Mouse (Mus musculus) midbrain, postnatal 0 days (tissue): ENCODE measurements at regions not wholly inside any gene's neighbourhood (a gene's known extent, or its start where the extent isn't known, plus 50 kb on each side); places are given as distances from the start of the nearest gene placed in this dataset.
"Not testable (repeated sequence)": the region's sequence is repeated elsewhere in the genome, so short reads cannot be mapped to it uniquely, and the experiment has no call there.

Experiments
- ATAC-seq: fragments of 200-750 bp; cut with Nextera tagmentation; 2 replicates; pipeline ENCODE4 v1.8.0; 2017; ENCODE audit warnings: moderate number of reproducible peaks, mild to moderate bottlenecking, moderate TSS enrichment, moderate library complexity; ENCODE audit not compliant: low FRiP score
- DNase-seq: peaks from one replicate; pipeline ENCODE4 v3.0.0-alpha.2; 2015; ENCODE audit warnings: low spot score
- H3K27ac ChIP-seq: fragments of 300-500 bp; sonication (generic); 2 replicates; pipeline ENCODE4 v1.5.1; 2014; ENCODE audit warnings: low read depth, mild to moderate bottlenecking, low read length, mixed read lengths
- H3K27me3 ChIP-seq: fragments of 300-500 bp; sonication (generic); 2 replicates; pipeline ENCODE4 v1.6.1; 2014; ENCODE audit warnings: low read length, control low read depth, mixed read lengths; ENCODE audit not compliant: insufficient read depth
- H3K36me3 ChIP-seq: fragments of 300-500 bp; sonication (generic); 2 replicates; pipeline ENCODE4 v1.6.1; 2014; ENCODE audit warnings: low read length, control low read depth, mixed read lengths; ENCODE audit not compliant: insufficient read depth
- H3K4me1 ChIP-seq: fragments of 300-500 bp; sonication (generic); 2 replicates; pipeline ENCODE4 v1.6.1; 2014; ENCODE audit warnings: mild to moderate bottlenecking, control low read depth, antibody characterized with exemption, low read length, mixed read lengths; ENCODE audit not compliant: insufficient read depth
- H3K4me2 ChIP-seq: fragments of 300-500 bp; sonication (generic); 2 replicates; pipeline ENCODE4 v1.6.1; 2014; ENCODE audit warnings: low read depth, mild to moderate bottlenecking, low read length, mixed read lengths; ENCODE audit not compliant: poor library complexity, severe bottlenecking
- H3K4me3 ChIP-seq: fragments of 300-500 bp; sonication (generic); 2 replicates; pipeline ENCODE4 v1.5.1; 2014; ENCODE audit warnings: low read depth, mild to moderate bottlenecking, low read length, moderate library complexity
- H3K9ac ChIP-seq: fragments of 300-500 bp; sonication (generic); replicated peaks from 2 replicates; pipeline ENCODE4 v1.6.1; 2014; ENCODE audit warnings: mild to moderate bottlenecking, low read length, moderate library complexity, mixed read lengths; ENCODE audit not compliant: poor library complexity, severe bottlenecking
- H3K9me3 ChIP-seq: fragments of 300-500 bp; sonication (generic); 2 replicates; pipeline ENCODE4 v1.6.1; 2016; ENCODE audit warnings: low read length, control low read depth
- CTCF ChIP-seq: IDR thresholded peaks from 2 replicates; pipeline ENCODE4 v1.5.1; 2016; ENCODE audit warnings: antibody characterized with exemption, mild to moderate bottlenecking
- WGBS: fragments of 180-500 bp; shearing (Covaris S2); extraction: QIAGEN DNeasy Blood & Tissue Kit; methylation state at CpG from one replicate; pipeline ENCODE4 v1.1.7; 2014; 5-methylcytosine and 5-hydroxymethylcytosine counted together

DNA sequence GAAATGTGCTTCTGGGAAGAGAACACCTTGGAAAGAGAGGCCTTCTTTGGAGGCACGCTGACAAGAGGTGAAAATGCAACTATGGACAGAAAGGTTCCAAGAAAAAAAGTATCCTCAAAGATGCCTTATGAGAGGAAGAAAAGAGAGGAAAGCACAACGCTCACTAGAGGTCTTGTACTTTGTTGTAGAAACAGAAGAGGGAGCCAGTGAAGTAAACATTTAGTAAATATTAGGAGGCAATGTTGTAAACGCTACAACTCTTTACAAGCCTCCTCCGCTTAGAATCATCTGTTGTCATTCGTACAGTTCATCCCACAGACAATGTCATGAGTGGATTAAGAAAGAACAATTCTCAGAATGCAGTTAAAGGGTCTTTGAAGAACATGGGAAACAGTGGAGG is 77.4 kb downstream of the Tfpi2 start:
- Histone ChIP-seq H3K4me3 (no peak overlapping the region), H3K9me3 (no peaks in the 10 kb centered on the region), H3K27me3 (no peaks in the 10 kb centered on the region), H3K27ac (no peak overlapping the region), H3K9ac (no peak overlapping the region), H3K36me3 (no peaks in the 10 kb centered on the region), H3K4me2 (no peak overlapping the region), H3K4me1 (no peaks in the 10 kb centered on the region)
- ATAC-seq (no peak), DNase-seq (peak; percentile 13)
- WGBS: 67% methylated on average over 5 of the region's 5 CpGs
- peak; percentile 22 for TF ChIP-seq CTCF

DNA sequence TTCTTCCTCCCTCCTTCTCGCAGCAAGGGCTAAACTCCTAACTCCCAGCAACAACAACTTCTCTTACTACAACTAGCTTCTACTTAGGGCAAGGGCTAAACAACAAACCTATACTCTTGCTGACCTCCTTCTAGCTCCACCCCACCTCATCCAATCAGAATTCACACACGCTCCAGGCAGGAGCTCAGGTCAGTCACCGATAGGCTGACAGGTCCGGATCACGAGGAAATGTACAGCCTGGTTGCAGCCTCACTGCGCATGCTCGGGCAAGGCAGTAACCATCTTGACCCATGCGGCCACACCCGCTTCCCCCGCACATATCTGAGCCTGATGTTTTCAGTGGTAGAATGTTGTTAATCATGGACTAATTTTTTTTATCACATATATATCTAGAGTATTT is 84.0 kb downstream of the Tfpi2 start:
- Histone ChIP-seq H3K36me3 (no peaks in the 10 kb centered on the region), H3K9me3 (no peaks in the 10 kb centered on the region), H3K27me3 (no peaks in the 10 kb centered on the region), H3K4me1 (no peaks in the 10 kb centered on the region), H3K4me3 (no peak overlapping the region), H3K4me2 (no peak overlapping the region), H3K27ac (no peak overlapping the region), H3K9ac (no peak overlapping the region)
- no peak for ATAC-seq
- no peak for TF ChIP-seq CTCF
- no peak for DNase-seq
- WGBS: 92% methylated on average over 10 of the region's 10 CpGs

GRCm38 (mm10) chr6:3875816-3876215 is 111.3 kb upstream of the Calcr start:
- DNase-seq, ATAC-seq, H3K27me3 ChIP-seq, H3K4me2 ChIP-seq, H3K36me3 ChIP-seq, H3K9me3 ChIP-seq, H3K4me3 ChIP-seq, H3K4me1 ChIP-seq, H3K9ac ChIP-seq, H3K27ac ChIP-seq: not testable (repeated sequence)
- WGBS: 73% methylated on average over 2 of the region's 2 CpGs

GRCm38 (mm10) chr6:3874826-3875225 is 110.3 kb upstream of the Calcr start:
- H3K9ac ChIP-seq, H3K9me3 ChIP-seq, ATAC-seq, H3K27ac ChIP-seq, H3K4me1 ChIP-seq, H3K4me3 ChIP-seq, H3K36me3 ChIP-seq, DNase-seq, H3K27me3 ChIP-seq, H3K4me2 ChIP-seq: not testable (repeated sequence)
- WGBS: 52% methylated on average over 1 of the region's 1 CpGs

DNA sequence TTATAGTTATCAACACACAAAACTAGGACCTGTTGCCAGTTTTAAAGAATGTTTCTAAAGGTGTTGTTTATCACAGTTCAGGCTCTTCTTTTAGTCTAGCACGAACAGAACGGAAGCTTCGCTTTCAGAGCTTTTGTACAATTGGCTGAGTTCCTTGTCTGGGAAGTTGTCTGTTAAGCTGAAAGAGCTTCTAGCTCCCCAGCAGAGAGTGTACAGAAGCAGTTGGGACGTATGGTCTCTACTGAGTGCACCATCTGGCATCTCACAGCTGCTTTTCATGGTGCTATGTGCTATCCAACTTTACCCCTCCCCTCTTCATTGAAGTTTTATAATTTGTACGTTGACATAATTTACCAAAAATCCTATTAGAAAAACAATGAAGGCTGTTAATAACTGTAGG is 96.5 kb upstream of the Calcr start:
- peak; percentile 17 for DNase-seq
- H3K36me3 ChIP-seq: no peaks in the 10 kb centered on the region
- no peak overlapping the region for H3K9ac ChIP-seq
- no peaks in the 10 kb centered on the region for H3K4me1 ChIP-seq
- no peak overlapping the region for H3K4me2 ChIP-seq
- 78% methylated on average over 5 of the region's 5 CpGs for WGBS
- H3K9me3 ChIP-seq: no peaks in the 10 kb centered on the region
- no peak for TF ChIP-seq CTCF
- no peak for ATAC-seq
- no peaks in the 10 kb centered on the region for H3K27me3 ChIP-seq
- no peak overlapping the region for H3K27ac ChIP-seq
- no peak overlapping the region for H3K4me3 ChIP-seq

- 85% methylated on average over 1 of the region's 1 CpGs for WGBS
- no peak for DNase-seq
- H3K27me3 ChIP-seq: no peaks in the 10 kb centered on the region
- H3K4me3 ChIP-seq: no peak overlapping the region
- no peak for ATAC-seq
- TF ChIP-seq CTCF: no peak
- H3K36me3 ChIP-seq: no peaks in the 10 kb centered on the region
- no peak overlapping the region for H3K4me2 ChIP-seq
- H3K9me3 ChIP-seq: no peaks in the 10 kb centered on the region
- H3K9ac ChIP-seq: no peak overlapping the region
- H3K4me1 ChIP-seq: no peaks in the 10 kb centered on the region
- H3K27ac ChIP-seq: no peak overlapping the region
Observed at GRCm38 (mm10) chr6:3860587-3860975, 96.1 kb upstream of the Calcr start.
